Mouse (Mus musculus) retina, postnatal 7 days (tissue): ENCODE results near the gene Tpsg1.

Source experiments
- DNase-seq: peaks from one replicate; pipeline ENCODE4 v3.0.0-alpha.2; 2012; ENCODE audit warnings: low read depth, low spot score

Tpsg1 gene

DNA sequence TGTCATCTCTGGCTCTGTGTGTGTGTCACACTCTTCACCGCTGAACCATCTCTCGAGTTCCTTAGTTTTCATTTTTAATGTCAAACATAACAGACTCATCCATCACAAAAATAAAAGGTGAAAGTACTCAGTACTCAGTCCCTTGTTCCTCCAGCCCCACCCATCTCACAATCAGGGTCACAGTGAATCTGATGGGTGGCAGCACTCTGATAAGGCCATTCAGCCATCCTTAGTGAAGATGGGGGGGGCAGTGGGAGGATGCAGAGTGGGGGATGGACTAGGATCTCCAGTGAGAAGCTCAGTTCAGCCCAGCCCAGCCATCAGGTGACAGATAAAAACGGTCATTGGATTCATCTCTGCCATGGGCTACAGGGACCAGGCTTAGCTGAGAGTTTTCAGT is at the start of gene Tpsg1:
TSS of gene Tpsg1 (plus strand) at position 301 of the 400 bp plus-strand sequence.
- no peak for DNase-seq

DNA sequence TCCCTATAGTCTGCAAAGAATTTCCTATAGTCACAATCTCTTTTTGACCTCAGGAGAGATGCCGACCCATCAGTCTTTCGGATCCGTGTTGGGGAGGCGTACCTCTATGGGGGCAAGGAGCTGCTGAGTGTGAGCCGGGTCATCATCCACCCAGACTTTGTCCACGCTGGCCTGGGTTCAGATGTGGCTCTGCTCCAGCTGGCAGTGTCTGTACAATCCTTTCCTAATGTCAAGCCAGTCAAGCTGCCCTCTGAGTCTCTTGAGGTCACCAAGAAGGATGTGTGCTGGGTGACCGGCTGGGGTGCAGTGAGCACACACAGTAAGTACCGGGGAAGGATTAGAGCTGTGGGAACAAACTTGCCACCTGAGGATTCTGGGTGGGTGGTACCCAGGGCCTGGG is 48.3 kb upstream of the Tpsg1 start:
- no peak for DNase-seq

DNA sequence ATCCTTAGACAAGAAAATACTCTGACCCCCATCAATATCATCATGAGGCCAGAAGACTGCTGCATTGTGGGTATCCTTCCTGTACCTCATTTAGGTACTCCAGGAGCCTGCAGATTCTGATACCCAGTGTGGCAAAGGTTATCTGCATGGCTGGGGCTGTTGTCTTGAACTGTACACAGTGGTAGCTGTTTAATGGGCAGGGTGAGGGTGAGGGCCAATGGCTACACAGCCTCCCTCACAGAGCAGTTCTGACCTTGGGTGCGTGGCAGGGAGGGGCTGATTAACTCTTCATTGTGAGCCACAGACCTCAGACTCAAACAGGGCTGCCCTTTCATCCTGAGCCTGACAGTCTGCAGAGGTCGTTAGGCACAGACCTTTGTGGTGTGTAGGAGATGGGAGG is 46.1 kb upstream of the Tpsg1 start:
- no peak for DNase-seq

DNA sequence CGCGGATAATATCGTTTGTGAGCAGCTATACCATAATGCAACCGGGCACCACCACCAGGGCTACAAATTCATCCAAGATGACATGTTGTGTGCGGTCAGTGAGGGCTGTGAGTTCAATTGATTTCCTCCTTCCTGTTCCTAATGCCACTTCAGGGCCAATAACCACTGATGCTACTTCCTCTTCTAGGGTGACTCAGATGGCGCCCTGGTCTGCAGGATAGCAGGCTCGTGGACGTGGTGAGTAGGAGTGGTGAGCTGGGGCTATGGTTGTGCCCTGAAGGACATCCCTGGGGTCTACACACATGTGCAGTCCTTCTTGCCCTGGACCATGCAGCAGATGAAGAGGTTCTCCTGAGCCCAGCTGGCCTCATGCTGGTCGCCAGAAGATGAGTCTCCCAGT is 36.8 kb upstream of the Tpsg1 start:
- DNase-seq: no peak

DNA sequence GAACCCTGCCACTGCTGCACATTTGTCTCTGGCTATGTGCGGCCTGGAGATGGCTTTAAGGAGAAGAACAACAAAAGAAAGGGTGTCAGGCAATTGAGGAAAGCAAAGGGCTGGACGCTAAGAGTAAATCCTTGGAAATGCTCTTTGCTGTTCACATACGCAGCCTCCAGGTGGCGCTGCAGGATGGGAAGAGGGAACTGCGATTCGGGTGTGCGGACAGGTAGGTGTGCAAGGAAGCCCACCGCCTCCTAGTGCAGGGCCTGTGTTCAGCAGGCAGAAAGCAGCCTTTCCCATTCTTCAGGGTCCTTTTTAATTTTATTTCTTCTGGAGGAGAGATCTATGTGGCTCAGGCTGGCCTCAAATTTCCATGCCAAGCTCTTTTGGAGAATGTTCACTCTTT is 35.1 kb upstream of the Tpsg1 start:
- peak; percentile 70 for DNase-seq

DNA sequence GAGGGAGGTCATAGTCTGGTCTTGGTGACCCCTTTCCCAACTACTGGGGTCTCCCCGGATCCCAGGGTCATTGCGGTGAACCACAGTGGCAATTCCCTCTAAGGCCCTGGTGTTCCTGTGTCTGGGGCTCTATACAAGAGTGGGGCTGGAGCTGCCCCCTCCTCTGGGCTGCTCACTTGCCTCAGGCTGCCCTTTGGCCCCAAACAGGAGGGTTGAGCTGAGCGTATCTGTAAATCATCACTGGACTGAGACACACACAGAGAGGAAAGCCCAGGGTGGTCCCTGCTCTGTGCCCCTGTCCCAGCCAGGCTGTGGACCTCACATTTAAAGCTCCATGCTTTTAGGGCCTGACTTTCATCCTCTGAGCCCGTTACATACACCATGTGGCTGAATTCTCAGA is 30.9 kb upstream of the Tpsg1 start:
- DNase-seq: no peak

DNA sequence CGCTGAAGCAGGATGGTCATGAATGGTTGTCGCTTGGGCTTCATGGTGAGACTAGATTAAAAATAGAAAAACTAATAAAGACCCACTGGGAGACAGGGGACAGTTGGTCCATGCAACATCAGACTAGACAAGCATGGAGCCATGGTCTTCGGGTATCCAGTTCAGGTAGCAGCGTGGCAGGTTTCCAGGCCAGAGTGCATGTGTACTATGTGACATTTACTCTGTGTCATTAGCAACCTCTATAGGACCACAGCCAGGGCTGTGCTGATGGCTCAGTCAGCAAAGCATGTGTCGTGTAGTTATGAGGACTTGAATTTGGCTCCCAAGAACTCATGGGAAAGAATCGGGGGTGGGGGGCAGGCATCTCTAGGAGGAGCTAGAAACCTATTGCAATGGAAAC is 29.1 kb upstream of the Tpsg1 start:
- no peak for DNase-seq

DNA sequence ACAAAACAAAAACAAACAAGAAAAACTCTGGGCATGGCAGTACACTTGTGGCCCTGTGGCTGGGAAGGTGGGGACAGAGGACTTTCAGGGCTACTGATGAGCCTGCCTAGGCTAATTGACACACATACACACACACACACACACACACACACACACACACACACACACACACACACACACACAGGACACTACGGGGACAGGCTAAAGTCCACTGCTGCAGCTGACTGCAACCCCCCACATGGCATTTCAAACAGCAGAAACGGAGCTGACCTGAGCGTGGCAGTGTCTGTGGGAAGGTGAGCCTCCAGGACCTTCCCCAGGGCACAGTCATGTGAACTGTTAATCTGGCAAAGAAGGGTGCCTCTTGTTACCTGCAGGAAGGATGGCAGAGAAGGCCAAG is 27.6 kb upstream of the Tpsg1 start:
- no peak for DNase-seq

DNA sequence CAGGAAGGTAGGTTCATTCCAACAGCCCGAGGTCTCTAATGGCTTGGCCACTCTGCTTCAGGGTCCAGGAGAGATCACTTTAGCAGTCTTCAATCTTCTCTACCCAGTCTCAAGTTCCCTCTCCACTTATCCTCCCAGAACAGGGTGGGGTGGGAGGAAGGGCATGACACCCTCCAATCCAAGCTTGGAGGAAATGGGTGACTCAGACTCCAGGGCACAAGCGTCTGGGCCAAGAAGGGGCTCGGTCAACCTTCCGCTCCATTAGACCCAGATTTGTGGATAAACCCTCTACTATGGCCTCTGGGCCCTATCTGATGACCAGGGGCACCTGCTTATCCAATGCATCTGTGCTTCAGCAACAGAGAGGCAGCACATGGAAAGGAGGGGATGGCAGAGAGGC is 23.6 kb upstream of the Tpsg1 start, which contains the start of gene Tpsab1:
TSS of gene Tpsab1 (minus strand) at position 101 of the 400 bp plus-strand sequence.
- no peak for DNase-seq

DNA sequence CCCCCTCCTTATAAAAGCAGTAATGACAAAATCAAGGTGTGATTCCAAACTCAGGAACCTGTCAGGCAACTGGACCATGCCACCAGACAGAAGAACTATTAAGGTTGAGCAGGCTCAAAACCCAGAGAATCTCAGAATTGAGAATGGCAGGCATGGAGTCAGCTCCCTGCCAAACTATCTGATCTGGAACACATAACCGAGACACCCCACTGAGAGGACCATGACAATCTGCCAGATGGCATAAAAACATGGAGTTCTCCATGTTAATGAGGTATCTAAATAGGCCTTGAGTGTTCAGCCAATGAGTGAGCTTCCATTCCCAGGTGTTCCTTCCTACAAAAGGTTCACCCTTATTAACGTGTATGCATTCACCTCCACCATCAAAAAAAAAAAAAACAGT is 7.8 kb upstream of the Tpsg1 start:
- DNase-seq: no peak

DNA sequence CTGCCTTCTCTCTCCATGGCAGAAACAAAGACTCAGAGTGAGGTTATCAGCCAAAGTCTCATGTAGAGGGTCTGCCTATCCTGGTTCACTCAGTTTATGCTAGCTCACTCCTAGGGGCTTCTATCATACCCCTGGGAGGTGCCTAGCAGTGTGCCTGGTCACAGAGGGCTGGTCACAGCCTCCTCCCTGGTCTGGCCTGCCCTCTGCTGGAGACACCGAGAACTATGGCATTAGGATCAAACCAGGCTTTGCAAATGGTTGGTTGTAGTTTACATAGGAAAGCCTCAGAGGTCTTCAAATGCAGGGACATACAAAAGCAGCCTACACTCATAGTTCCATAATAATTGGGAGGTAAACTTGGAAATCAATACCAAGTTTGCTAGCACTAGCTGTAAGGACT is 5.3 kb upstream of the Tpsg1 start:
- DNase-seq: peak; percentile 27

DNA sequence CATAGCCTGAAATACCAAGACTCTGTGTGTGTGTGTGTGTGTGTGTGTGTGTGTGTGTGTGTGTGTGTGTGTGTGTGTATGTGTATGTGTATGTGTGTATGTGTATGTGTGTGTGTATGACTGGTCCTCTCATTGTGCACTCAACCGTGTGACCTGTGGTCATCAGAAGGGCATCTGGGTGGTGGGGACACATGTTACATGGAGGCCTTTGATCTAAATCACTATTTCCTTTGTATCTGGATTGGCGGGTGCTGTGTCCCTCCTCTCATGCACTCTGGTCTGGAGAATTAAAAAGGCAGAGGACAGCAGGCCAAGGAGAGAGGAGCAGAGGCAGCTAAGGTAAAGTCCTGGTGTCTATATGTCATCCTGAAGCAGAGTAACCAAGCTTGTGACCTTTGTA is 3.1 kb upstream of the Tpsg1 start, which contains the start of gene Tpsb2:
TSS of gene Tpsb2 (plus strand) at position 301 of the 400 bp plus-strand sequence.
- DNase-seq: no peak

DNA sequence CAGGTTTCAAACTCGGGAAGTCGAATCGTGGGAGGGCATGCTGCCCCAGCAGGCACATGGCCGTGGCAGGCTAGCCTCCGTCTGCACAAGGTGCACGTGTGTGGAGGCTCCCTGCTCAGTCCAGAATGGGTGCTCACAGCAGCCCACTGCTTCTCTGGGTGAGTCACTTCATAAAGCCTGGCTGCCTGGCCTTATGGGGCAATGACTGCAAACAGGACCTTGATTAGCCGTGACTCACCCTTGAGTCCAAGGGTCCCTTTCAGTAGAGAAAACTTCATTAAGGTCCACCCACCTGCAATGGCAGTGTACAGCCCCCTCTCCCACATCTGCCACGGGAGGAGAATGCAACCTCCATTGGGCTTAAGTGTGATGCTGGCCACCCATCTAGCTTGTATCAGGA is 3.4 kb downstream of the Tpsg1 start:
- no peak for DNase-seq

DNA sequence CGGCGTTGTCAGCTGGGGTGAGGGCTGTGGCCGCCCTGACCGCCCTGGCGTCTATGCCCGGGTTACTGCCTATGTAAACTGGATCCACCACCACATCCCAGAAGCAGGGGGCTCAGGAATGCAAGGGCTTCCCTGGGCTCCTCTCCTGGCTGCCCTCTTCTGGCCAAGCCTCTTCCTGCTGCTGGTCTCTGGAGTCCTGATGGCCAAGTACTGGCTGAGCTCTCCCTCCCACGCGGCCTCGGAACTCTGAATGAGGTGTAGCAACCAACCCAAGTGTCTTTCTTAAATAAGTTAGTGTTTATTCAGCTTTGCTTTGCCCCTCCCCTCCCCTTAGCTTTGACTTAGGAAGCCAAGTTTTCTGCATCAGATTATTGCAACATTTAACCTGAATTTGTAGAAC is 4.9 kb downstream of the Tpsg1 start:
- DNase-seq: no peak

DNA sequence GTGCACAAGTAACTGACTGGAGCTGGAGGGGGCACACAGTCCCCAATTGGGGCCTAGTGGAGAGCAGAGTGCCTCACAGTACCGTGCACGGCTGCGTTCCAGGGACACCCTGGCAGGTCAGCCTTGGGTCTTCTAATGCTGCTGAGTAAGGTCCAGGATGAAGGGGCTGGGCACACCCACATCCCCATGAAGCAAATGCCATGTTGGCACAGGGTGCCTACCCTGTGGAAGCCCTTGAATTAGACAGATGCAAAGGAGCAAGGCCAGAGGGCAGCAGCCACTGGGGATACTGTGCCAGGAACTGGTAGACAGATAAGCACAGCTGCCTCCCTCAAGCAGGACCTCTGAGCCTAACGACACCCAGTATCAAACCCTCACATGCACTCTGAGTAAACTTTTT is 25.5 kb downstream of the Tpsg1 start:
- DNase-seq: no peak

DNA sequence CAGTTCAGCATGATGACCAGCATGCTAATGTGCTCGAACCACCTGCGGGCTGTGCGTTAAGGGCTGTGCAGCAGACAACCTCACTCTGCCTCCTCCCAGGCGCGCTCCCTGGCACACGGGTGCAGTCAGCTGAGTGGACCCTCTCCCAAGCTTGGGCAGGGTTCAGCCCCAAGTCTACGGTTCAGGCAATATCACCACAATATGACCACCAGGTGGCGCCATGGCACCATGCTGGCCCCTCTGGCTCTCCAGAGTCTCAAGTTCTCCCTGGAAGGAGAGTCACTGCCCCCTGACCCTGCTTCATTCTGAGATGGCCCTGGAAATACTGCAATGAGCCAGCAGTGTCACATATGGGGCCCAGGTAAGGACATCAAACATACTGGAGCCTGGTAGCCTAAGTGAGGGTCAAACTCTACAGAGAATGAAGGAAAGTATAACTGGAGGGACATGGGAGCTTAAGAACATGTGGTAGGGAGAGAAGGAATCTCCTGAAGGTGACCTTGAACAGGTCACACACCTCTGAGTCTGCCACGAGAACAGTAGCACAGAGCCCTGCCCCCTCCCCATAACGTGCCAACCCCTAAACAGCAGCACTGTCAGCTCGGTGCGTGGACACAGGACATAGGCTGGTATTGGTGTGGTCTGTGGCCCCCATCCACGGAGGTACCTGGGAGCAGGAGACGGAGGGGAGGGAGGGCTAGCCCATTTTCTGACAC is 28.9 kb downstream of the Tpsg1 start:
- peak; percentile 82 for DNase-seq

DNA sequence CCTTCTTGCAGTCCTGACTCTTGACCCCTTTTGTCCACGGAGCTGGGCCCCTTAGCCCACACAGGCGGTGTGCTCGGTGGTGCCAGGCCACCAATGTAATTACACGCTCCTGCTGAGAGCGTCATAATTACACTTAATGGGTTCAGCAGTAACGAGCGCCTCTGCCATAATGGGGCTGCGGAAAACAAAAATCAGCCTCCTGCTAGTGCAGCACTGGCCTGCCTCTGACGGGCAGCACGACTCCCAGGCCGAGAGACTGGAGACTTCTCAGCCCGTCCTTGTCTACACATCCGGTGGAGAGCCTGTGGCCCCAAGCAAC is 29.4 kb downstream of the Tpsg1 start:
- no peak for DNase-seq

DNA sequence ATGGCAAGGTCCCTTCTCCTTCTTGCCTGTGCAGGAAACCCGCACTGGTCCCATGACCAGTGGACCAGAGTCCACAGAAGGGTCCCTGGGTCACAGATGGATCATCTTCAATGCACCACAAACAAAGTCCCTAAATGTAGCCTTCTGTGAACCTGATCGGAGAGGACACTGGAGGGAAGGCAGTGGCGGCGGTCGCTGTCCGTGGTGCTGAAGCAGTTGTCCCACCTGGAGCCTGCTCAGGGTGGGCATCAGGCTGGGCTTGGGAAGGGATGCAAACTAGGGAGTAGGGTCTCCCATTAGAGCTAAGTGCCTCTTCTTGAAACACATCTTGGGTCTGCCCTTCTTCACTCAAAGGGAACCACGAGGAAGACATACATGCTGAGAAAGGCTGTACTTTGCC is 31.4 kb downstream of the Tpsg1 start:
- no peak for DNase-seq

DNA sequence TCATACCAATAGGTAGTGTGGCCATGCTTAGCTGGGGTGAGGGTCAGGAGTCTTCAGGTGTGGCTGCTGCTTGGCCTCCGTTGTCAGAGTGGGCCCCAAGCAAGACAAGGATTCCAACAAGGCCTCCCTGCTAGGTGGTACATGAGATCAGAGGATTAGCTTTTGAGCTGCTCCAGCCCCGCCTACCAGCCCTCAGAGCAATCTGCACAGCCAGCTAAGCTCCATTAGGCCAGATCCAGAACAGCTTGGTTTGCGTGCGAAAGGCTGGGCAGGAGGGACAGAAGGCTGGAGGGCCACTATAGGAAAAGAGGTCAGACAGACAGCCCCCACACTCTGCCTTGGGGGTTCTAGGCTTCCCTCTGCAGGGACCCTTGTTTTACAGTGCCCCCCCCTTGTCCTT is 32.4 kb downstream of the Tpsg1 start:
- DNase-seq: peak; percentile 75

DNA sequence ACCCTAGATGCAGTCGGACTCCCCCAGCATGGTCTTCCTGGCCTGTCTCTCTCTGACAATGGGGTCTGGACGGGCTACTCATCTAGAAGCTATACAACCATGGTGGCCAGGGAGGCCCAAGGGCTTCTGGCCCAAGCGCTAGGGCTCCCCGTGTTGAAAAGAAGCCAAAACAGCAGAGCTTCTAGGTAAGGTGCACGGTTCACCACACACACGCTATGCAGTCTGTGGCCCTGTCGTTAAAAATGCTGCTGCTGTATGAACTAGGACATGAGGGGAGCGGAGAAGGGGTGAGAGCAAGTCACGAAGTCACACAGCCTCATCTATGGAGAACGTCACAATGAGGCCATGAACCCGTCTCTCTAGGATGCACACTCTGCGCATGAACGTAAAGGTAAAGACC is 33.2 kb downstream of the Tpsg1 start:
- no peak for DNase-seq

DNA sequence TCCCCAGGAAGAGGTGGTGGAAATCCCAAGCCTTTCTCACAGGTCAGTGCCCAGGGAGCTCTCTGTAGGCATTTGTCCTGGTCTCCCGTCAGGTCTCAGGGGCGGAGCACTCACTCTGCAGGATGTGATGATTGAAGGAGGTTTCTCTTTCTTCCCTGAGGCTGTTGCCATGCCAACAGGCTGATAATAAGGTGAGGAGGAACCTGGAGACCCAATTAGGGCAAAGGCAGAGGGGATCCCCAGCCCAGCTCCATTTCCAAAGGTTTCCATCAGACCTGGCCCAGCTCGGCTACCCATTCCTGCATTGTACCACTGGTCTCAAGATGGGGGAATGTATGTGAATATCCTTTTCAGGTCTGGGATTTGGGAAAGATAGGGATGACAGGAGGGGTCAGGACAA is 35.1 kb downstream of the Tpsg1 start:
- DNase-seq: no peak

DNA sequence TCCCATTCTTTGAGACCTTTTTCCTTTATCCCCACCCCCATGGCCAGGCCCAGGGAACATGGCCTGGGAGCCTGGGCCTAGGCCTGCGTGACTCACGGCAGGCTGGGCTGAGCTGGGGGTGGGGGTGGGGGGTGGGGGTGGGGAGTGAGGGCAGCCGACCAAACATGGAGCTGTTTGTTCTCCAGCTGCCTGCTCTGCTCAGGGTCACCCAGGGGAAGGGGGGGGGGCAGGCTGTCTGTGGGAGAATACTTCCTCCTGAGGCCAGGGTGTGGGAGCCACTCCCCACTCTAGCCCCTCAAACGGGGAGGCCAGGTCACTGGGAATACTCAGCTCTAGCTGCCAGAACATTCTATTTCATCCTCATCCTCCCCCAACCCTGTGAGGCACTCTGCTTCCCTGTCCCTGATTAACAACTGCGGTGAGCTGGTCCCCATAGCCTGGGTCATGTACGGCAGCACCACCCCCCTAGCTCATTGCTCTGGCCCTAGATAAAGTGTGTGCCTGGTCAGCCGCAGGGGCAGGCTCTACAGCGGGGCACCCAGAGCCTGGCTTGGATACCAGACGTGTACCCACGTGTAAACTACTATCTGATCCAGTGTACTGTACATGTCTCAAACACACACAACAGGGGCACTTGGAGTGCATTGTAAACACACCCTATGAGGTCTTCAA is 36.3 kb downstream of the Tpsg1 start:
- no peak for DNase-seq

DNA sequence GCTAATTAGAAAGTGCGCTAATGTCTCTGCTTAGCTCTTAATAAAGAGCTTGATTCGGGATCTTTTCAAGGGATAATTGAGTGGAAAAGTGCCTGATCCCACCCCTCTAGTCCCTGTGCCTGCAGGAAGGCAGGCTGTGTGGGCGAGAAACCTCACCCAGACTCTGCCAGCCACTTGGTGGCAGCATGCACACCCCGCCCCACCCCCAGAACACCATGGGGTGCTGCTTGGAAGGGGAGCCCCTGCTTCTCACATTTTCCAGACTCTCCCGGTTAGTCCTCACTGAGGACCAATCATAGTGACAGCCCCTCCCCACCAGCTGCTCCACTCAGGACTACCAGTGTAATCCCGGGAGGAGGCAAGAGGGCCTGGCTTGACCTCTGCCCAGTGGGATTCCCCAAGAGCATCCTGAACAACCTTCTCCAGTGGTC is 37.0 kb downstream of the Tpsg1 start:
- no peak for DNase-seq

DNA sequence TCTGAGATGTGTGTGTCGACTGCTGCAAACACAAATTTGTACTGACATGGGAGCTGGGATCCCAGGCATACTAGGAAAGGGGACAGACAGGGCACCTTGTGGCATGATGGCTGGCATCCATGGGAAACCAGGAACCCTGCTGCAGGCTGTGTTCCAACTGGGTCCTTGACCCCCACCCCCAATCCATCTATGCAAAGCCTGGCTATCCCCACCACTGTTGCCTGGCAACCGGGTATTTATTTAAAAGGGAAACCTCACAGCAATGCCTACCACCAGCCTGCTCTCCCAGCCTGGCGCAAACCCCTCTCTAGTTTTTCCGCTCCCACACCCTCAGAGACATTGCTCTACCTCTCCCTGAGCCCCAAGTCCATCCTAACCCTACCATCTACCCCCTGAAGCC is 38.3 kb downstream of the Tpsg1 start:
- no peak for DNase-seq
